Mouse (Mus musculus) monocyte, adult 2 months (primary cell): ENCODE measurements around the gene Pld3.

Source experiments
- DNase-seq, 2 experiments: peaks; one replicate each; pipeline ENCODE4 v3.0.0; 2022; ENCODE audit warnings: low spot score in 2 of 2, low read depth in 1 of 2

Pld3 gene

DNA sequence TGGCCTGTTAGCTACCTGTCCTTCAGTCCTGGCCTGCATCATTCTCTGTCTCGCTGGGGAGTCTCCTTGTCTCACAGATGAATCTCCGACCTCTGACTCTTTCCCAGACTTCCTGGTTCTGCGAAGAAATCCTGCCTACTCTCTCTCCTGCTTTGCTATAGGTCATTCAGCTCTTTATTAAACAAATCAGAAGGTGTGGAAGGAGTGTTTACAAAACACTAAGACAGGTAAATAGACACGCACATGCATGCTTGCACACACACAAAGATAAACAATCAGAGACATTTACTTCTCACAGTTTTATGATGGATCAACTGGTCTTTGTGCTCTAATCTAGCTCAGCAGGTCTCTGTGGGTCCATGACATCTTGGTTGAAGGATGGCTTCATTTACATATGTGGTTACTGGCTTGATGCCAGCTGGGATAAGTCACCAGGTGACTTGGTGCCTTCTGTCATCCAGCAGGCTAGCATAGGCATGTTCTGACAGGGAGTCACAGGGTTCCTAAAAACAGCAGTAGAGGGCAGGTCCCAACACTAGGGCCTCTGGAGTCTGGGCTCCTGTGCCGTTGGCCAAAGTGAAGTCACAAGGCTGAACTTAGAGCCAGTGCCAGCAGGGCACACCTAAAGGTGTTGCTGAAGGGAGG is 16.7 kb upstream of the Pld3 start:
- DNase-seq = no peak

DNA sequence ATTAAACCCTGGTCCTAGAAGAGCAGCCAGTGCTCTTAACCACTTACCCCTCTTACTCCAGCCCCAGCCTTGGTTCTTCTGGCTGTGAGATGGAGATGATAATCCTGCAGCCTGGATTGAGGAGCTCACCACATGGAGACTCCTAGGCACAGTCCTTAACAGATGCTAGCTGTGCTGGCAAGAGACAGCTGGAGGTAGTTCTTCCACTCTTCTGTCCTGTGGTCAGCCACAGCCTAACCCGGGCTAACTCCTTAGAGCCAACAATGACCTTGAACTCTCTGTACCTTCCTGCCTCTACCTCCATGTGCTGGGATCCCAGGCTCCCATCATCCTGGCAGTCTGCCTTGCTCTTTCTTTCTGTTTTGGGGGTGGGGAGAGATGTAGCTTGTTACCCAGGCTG is 8.0 kb upstream of the Pld3 start:
- no peak for DNase-seq

DNA sequence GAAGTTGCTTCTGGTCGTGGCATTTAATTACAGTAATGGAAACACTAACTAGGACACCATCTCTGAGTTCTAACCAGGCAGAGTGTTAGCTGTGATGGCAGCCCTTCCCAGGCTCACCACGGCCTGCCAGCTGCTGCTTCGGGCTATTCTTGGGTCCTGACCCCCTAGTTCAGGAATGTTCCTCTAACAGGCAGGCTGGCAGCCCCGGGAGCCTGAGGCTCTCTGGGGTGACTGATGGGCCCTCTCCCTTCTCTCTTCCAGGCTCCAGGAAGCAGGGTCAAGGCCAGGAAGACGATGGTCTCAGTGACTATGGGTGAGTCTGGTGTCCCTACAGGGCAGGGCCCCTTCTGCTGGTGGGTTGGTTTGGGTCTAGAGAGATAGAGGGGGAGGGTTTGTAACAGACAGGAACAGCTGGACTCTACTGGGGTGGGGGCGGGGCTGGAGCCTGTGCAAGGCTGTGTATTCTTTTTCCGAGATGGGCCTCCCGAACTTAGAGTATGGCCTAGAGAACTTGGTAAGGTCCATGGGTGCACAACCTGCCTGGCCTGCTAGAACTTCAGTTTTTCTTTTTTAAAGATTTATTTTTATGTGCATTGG is 7.4 kb upstream of the Pld3 start:
- DNase-seq = no peak

DNA sequence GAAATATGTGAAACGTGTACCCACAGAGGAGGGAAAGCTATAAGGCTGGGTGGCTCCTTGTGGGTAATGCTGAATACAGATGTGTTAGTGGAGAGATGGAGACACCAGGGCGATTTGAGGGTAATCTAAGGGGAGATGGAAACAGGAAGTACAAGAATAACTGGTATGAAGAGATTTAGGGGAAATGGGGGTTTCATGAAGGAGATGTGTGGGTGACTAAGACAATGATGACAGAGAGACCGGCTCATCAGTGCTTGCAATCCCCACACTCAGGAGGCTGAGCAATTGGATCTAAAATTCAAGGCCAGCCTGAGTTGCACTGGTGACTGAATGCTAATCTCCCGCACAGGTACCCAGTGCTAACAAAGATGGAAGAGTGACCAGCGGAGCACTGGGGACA is 948 bp downstream of the Pld3 start:
- DNase-seq = no peak

DNA sequence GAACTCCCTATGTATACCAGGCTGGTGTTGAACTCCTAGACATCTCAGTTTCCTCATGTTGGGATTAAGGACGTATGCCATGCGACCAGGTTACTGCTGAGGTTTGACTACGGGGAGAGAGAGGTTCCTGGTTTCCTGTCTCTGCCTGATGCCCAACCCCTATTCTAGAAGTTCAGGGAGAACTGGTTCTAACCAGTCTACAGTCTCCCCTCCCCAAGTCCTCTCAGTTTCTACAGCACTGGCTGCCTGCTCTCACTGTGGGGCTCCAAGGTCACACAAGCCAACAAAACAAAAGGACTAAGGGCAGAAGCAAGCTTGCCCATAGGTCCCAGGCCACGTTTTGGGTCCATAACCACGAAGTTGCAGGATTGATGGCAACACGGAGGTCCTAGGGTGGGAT is 3.4 kb downstream of the Pld3 start:
- DNase-seq = no peak

DNA sequence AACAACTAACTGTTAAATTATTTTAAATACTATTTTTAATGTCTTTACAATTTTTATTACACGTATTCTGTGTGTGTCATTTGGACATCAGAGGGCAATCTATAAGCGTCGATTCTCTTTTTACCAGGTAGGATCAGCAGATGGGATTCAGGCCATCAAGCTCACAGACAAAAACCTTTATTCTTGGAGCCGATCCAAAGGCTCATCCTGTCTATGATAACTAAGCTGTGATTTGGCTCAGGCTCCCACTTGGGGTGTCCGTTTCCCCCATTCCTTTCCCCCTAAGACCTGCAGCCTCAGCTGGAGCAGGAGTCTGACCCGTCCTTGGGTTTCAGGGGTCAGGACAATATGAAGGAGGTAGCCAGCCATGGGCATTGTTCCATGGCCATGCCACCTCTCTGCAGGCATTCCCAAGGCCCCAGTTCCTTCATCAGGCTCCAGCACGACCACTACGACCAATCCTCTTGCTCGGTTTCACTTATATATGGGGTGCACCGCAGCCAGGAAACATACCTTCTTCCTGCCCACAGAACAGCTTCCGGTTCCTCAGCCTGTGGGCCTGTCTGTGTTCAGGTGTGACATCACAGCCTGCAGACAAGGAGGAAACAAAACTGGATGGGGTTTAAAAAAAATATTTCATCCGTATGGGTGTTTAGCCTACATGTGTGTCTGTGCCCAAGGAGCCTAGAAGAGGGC is 8.2 kb downstream of the Pld3 start:
- no peak for DNase-seq

DNA sequence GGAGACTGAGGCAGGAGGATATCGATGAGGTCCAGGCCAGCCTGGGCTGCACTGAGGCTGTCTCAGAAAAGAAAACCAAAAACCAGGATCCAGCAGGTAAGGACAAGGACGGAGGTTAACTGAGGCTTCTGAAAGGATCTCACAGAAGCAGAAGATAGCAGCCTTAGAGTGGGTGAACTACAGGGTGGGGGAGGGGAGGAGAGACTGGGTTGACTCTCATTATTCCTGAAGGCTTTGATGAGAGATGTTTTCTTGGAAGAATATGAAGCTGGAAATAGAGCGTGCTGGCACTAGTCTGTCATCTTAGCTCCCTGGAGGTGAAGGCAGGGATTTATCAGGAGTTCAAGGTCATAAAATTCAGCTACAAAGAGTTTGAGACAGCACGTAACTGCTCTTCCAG is 9.2 kb downstream of the Pld3 start:
- DNase-seq = no peak

DNA sequence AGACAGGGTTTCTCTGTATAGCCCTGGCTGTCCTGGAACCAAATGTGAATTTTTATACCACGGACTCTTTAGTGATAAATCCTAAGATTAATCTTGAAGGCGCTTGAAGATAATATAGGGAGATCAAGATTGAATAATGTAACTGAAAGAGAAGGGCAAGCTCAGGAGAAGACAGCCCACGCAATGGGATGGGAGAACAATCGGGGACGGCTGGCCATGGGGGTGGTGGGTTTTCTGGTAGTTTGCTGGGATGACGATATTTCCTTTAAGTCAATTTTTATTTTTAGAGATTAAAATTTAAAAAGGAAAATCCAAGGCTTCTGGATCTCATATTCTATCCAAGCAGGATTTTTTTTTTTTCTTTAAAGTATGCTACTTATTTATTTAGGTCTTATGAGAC is 10.0 kb downstream of the Pld3 start:
- no peak for DNase-seq

DNA sequence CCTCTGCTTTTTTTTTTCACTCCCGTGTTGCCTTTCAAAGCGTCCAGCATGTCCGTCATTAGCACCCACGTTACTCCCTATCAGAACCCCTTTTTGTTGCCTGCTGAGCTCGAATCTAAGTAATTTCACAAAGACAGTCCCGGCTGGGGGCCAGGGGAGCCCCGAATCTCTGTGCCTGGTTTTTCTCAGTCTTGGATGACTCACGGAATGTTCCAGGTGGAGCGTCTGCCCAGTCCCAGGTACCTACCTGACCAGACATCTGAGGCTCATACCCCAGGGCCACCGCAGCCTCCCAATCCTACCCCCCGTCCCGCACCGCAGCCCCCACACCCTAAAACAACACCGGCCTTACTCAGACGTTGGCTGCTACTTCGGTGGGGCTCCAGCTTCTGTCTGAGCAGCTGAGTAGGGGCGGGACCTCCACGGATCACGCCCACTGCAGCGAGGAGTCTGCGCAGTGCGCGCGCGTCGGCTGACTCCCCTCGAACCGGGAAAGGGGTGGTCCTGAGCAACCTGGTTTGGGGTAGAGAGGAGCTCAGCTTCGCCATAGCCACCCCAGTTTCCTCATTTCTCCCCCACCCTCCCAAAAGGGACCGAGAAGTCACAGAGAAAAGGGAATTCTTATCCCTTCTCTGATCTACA is 10.5 kb downstream of the Pld3 start:
- DNase-seq = peak in 1 of 2 experiments; percentile 38

DNA sequence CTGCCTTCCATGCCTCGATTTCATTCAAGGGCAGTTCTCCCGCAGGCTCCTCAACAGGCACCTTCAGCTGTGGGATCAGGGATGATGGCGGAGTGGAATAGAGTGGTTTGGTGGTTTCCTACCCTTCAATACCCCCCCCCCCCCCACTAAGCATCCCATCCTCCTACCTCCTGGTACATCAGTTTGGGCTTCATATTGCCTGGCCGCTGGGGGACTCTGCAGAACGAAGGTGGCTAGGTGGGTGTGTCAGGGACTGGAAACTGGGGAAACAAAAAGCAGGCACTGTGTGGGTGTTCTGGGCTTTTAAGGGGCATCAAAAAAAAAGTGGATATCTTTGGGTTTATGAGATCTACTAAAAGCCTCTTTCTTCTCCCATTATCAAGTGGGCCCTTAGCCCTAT is 11.1 kb downstream of the Pld3 start:
- no peak for DNase-seq

DNA sequence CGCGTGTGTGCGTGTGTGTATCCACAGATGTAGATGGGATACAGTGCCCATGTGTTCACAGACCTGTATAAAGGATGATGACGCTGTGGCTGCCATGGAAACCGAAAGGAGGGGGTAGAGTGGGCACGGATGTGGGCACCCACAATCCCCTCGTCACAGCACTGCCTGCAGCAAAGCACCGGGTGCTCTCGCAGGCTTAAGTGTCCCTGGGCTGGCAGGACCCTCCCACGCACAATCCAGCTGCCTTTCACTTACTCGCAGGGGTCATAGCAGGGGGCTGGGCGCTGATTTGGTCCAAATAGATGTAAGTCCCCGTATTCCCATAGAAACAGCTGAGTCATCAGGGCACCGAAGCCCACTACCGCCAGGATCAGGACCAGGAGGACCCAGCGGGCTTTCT is 11.6 kb downstream of the Pld3 start:
- DNase-seq = peak in 1 of 2 experiments; percentile 24

DNA sequence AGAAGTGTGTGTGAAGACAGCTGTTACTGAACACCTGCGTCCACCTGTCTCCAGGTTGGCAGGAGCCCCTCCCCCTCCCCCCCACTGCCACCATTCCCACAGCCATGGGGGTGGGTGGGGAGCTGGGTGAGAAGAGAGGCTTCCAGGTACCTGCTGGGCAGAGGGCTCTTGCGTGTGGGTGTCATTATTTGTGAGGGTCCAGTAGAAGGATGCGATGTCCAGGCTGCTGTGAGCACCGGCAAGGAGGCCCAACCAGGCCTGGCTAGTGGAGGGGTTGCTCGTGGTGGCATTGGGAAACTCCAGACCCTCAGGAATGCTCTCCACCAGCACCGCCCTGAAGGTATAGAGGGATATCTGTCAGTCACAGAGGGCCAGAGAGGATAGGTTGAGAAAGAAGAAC is 12.1 kb downstream of the Pld3 start:
- no peak for DNase-seq

DNA sequence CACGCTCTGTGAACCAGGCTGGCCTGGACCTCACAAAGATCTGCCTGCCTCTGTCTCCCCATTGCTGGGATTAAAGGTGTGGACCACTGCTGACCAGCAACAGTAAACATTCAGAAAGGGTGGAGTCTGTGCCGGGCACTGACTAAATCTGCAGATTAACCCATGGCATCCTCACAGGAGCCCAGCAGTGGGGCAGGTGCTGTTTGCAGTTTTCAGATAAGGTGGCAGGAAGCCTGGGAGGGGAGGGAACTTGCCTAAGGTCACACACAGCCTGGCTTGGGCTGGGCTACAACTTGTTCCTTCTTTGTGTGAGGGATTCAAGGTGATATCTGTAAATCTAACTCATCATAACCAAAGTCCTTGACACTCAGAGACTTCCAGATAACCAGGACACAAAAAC is 12.5 kb downstream of the Pld3 start:
- DNase-seq = no peak

DNA sequence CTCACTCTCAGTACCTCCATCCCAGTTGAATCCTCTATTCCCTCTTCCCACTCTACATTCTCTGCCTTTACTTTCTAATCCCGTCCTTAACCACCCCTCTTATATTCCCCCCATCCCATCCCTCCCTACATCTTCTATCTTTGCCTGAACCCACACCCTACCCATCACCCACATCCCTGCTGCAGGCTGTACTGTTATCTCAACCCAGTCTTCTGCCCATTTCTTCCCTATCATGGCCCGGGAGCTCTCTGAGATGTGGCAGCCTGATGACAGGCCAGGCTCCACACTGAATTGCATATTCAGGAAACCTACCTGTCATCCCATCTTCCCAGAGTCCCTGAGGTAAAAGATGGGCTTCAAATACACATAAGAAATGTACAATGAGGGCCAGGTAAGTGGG is 14.2 kb downstream of the Pld3 start:
- DNase-seq = no peak

DNA sequence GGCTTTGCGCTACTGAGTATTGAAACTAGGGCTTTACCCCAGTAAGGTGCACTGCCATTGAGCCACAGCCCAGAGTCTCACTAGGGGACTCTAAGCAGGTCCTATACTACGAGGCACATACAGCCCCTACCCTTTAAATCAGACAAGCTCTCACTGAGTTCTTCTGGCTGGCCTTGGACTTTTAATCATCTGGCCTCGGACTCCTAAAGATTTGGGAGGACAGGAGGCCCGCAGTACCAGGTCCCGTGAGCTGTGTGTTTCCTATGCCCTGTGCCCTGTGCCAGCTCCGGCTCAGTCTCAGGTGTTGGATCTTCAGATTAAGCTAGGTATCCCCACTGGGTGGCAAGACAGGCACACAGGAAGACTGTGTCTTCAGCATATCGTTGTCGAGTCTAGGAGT is 15.0 kb downstream of the Pld3 start:
- DNase-seq = no peak

DNA sequence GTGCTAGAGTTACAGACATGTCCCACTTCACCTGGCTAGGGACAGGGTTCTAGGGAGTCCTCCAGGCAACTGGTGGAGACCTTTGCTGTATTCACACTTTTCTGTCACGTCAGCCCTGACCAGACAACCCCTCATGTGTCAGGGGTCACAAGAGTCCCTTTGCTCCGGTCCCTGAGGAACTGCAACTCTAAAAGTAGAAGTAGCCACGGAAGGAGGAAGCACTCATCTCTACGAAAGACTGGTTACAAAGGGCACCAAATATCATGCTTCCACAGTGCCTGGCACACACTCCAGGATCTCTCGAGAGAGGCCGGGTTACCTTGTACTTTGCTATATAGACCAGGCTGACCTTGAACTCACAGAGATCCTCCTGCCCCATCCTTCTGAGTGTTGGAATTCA is 16.4 kb downstream of the Pld3 start:
- DNase-seq = peak in 1 of 2 experiments; percentile 22

DNA sequence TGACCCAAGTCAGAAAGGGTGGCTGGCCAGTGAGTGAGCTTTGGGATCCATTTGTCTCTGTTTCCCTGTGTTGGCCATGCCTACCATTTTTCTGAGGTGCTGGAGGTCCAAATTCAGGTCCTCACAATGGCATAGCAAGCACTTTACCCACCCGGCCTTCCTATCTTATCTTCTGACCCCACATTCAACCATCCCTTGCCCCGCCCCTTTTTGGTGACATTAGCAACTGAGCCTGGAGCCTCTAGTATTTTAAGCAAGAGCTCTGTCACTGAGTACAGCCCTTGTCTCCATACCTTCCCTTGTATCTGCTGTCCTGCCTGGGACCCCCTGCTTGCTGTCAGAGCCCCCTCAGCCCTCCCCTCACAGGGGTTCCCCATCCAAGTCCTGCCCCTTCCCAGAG is 17.6 kb downstream of the Pld3 start:
- DNase-seq = no peak

DNA sequence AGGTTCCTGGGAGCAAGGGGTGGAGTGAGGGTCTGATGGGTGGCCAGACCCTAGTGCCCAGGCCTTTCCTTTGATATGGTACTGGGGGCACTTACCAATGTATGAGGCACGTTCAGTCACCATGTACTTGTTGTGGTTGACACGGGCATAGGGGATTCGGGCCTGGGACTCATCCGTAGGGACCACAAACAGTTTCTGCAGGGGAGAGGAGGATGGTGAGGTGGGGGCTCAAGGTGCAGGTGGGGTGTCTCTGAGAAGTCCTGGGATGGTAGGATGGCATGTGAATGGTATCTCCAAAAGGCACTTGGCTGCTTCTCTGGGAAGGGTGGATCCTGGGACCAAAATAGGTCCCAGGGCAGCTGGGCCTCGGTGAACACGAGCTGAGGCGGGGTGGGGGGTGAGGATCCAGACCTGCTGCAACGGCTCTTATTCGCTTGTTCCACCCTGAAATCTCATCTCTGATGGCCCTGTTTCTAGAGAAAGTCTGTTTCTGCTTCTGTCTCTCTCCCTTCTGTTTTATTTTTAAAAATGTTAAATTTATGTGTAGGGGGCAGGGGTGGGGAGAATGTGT is 20.5 kb downstream of the Pld3 start:
- no peak for DNase-seq

DNA sequence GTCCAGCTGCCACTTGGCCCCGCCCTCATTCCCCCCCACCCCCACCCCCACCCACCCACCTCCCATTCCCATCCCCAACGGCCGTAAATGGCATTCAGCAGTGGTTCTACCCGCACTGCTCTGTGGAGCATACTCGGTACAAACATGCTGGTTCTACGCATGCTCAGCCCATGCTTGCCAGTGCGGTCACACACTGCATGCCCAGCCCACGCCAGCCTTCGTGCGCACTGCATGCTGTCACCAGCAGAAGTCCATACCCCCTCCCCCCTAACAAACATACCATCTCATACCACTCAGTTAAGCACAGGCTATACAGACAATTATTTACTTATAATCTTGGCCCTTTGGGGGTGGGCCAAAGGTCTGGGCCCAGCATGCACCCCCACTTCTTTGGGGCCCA is 21.3 kb downstream of the Pld3 start:
- DNase-seq = no peak

DNA sequence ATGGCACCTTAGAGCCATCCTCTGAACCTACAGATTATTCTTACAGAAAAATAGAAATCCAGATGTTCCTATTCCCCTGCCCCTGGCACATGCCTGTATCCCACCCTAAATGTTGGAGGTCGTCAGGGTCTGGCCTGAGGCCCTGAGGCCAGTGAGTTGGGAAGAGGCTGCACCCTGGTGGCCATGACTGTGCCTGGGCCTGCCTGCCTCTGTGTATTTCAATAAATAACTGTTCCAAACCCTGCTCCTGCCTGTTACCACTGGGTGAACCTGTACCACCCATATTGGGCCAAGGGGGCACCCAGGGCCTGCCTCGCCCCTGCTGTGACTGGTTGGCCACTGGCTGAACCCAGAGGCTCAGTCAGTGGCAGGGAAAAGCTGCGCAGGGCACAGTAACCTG is 22.1 kb downstream of the Pld3 start:
- DNase-seq = no peak

DNA sequence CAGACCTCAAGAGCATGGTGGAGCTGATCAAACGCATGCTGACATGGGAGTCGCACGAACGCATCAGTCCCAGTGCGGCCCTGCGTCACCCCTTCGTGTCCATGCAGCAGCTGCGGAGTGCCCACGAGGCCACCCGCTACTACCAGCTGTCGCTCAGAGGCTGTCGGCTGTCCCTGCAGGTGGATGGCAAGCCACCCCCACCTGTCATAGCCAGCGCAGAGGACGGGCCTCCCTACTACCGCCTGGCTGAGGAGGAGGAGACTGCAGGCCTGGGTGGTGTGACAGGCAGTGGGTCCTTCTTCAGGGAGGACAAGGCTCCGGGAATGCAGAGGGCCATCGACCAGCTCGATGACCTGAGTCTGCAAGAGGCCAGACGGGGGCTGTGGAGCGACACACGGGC is 23.9 kb downstream of the Pld3 start:
- DNase-seq = no peak
